Mouse (Mus musculus) gastrocnemius, postnatal 36 days (tissue): ENCODE data around the gene Col4a3bp. TPM values are rescaled to one million over a fixed set of nuclear protein-coding genes. Genes with fewer than 3 reads are reported as not detected.

Source experiments
- DNase-seq, 2 experiments: peaks; one replicate each; pipeline ENCODE4 v3.0.0; 2022
- intact Hi-C: fragments of 180-260 bp; cut with DNase I; formaldehyde crosslinking; loops from one replicate; pipeline ENCODE4 v1.15.1; 2025
- total RNA-seq, 2 experiments: library from RNA; stranded (reverse); gene quantifications; 2 replicates each; pipeline ENCODE4 v1.2.3; 2021

Gene Col4a3bp
- total RNA-seq, 2 experiments from 2014 or later = 34.7 to 35.0 TPM

DNA sequence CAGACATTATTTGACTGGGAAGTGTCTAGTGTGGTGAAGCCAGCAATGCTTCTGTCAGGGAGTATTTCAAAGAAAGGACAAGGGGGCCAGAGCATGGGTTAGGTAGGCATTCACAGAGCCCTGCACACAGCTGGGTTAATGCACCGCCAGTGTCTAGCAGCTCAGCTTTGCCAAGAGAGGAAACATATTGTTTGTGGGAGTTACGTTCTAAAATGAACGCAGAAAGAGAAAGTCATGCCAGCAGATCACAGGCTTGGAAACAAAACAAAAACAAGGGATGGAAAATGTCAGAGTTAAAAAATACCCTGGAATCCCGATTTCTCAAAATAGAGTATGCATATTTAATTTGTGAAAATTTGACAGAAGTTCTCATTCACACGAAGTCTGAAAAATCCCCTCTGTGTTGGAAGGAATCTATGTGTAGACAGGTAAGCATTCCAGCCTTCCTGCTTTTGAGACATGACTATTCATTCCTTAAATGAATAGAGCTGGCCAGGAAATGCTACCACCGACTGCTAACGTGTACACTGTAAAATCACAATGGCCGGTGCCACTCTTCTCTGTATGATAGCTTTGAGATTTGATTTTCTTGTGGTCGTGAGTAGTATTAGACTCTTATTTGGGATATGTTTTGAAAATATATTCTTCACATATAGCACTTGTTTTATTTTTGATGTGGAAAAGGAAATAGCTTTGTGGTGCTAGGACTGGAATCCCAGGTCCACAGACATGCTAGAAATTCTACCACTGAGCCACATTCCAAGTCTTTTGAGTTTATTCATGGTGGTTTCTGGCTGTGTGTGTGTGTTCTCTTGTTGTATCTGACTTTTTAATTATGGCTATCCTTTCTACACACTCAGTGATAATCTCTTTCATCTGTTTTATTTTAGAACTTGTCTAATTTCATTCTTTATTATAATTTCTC is 138.0 kb downstream of the Col4a3bp start:
- DNase-seq = no peak

DNA sequence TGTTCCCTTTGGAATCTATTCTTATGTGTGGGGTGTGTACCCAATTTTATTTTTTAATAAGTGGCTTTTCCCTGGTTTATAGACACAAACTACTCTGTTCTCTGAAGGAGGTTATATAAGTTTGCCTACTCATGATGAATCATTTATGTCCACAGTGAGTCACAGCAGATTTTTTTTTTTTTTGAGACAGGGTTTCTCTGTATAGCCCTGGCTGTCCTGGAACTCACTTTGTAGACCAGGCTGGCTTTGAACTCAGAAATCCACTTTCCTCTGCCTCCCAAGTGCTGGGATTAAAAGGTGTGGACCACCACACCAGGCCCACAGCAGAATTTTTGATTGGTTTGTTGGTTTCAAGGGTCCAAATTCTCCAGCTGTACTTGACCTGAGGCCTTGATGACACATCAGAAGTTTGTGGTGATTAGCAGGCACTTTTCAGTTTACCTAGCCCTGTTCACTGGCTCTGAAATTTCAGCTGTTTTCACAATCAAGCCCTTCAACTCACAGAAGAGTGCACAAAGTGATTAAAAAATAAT is 138.7 kb downstream of the Col4a3bp start:
- DNase-seq = no peak
- intact Hi-C loops = no loop called here

More for the DNA sequence above, 138.0 kb downstream of the Col4a3bp start:
- intact Hi-C loops = no loop called here

DNA sequence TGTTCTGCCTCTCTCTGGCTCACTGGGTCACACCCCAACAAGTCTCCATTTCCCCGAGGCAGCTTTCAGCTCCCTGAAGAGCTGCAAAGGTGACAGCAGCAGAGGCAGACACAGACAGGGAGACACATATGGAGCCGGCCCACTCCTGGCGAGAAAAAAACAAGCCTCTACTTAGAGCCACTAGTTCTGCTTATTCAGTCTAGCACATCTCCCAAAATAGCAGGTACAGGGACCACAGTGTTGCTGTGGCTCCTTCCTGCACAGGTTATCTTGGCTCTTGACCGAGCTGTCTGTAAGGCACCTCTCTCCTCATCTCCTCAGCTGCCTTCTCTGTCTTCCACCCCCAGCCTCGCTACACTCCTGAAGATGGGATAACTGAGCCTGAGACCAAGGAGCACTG is 142.4 kb downstream of the Col4a3bp start:
- intact Hi-C loops = no loop called here
- no peak for DNase-seq

DNA sequence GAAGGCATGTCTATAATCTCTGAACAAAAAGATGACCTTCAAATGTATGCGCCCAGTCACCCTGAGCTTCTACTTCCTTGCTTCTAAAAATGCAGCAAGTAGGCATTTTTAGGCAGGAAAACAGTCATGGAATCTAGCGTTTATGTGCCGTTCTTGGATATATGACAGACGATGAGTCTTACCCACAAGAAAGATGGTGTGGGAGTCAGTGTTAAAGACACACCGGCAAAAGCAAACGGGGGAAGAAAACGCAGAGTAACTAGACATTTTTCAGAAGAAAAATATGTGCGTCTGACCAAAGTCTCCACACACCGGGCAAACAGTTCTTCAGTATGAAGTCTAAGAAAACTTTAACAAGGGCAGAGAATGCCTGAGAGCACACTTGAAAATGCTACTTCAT is 144.8 kb downstream of the Col4a3bp start:
- DNase-seq = no peak
- intact Hi-C loops = no loop called here

Other genes with a start within 250 kb of the Col4a3bp start
- gene Poc5, start 154.3 kb upstream of the Col4a3bp start, total RNA-seq = 1 to 10 TPM; 6.0 to 6.8 TPM
- gene Ankdd1b, start 71.4 kb upstream of the Col4a3bp start, total RNA-seq = under 1 TPM in 1 of 2 experiments, not detected in 1; 0.10 TPM
- gene Gm17622, start 51.9 kb upstream of the Col4a3bp start, total RNA-seq = not detected
- 1 to 10 TPM; 3.2 to 4.3 TPM for gene Polk, start within 50 bp of the Col4a3bp start, total RNA-seq
- 1 to 10 TPM; 4.3 to 7.6 TPM for gene Hmgcr, start 128.3 kb downstream of the Col4a3bp start, total RNA-seq
- gene Ankrd31, start 205.7 kb downstream of the Col4a3bp start, total RNA-seq = not detected